ENCODE assay signal across 17 mouse cellular contexts in the genomic region with DNA sequence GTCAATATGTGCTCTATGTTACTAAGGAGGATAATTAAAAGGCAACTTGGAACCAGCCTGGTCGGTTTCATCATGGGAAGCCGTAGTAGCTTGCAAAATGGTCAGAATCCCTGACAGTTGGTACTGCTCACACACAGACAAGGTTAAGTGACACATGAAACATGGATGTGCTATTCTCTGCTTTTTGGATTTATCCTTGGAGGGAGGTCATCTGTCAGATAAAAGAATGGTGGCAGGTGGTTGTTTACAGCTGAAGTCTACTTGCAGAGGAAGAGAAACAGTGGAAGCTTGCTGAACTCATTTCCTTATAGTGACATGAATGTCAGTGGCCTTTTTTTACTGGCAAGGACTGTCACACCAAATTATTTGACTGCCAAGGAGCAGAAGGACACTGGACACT.
"Had no signal": no experiment of that assay in that cellular context is flagged by ENCODE, and none has a peak within 500 bp of the region (broad histone marks: within the 10 kb centered on the region; RNA-seq: fewer than 3 reads in every experiment).

No protein-coding gene starts in this region.

- H3K36me3 ChIP-seq: kidney, embryonic 15.5 days; limb, embryonic 12.5 days; liver, embryonic 13.5 days; lung, embryonic 15.5 days; midbrain, embryonic 15.5 days; neural tube, embryonic 12.5 days had no signal

- H3K27ac ChIP-seq: kidney, embryonic 15.5 days; limb, embryonic 12.5 days; liver, embryonic 13.5 days; lung, embryonic 15.5 days; macrophage; midbrain, embryonic 15.5 days; neural tube, embryonic 12.5 days had no signal

- H3K9ac ChIP-seq: kidney, embryonic 15.5 days; limb, embryonic 12.5 days; liver, embryonic 13.5 days; liver, postnatal 0 days; lung, embryonic 15.5 days; midbrain, embryonic 15.5 days; neural tube, embryonic 12.5 days had no signal

- ATAC-seq: liver, postnatal 0 days; midbrain, embryonic 15.5 days had no signal

- H3K9me3 ChIP-seq: kidney, embryonic 15.5 days; limb, embryonic 12.5 days; liver, embryonic 13.5 days; lung, embryonic 15.5 days; megakaryocyte, embryonic 14.5 days; midbrain, embryonic 15.5 days; neural tube, embryonic 12.5 days had no signal

- H3K4me1 ChIP-seq: kidney, embryonic 15.5 days; limb, embryonic 12.5 days; liver, embryonic 13.5 days; lung, embryonic 15.5 days; megakaryocyte, embryonic 14.5 days; midbrain, embryonic 15.5 days; neural tube, embryonic 12.5 days had no signal

- H3K4me2 ChIP-seq: kidney, embryonic 15.5 days; limb, embryonic 12.5 days; liver, embryonic 13.5 days; lung, embryonic 15.5 days; midbrain, embryonic 11.5 days; midbrain, embryonic 15.5 days; neural tube, embryonic 12.5 days had no signal

- H3K4me3 ChIP-seq: kidney, embryonic 15.5 days; limb, embryonic 12.5 days; liver, embryonic 13.5 days; lung, embryonic 15.5 days; megakaryocyte, embryonic 14.5 days; midbrain, embryonic 15.5 days; neural tube, embryonic 12.5 days had no signal

- DNase-seq: kidney, postnatal 14 days; layer of hippocampus, adult 9-11 months; layer of hippocampus, postnatal 36 days; liver; liver, embryonic 13.5 days; liver, postnatal 0 days; lung, postnatal 14 days; retina, postnatal 1 day; thymus, postnatal 36 days had no signal

- H3K27me3 ChIP-seq: kidney, embryonic 15.5 days; limb, embryonic 12.5 days; liver, embryonic 13.5 days; lung, embryonic 15.5 days; megakaryocyte, embryonic 14.5 days; midbrain, embryonic 15.5 days; neural tube, embryonic 12.5 days had no signal
